Mouse (Mus musculus) c-Kit-positive CD71-positive TER-119-negative erythroid progenitor cells, embryonic 14.5 days (primary cell): ENCODE data around the gene Abt1.

ENCODE experiments used
- DNase-seq: peaks from one replicate; pipeline ENCODE4 v3.0.0-alpha.2; 2013; ENCODE audit warnings: low read depth

The Abt1 gene

GRCm38 (mm10) chr13:23423286-23424051, at the start of gene Abt1:
Abt1 (minus strand) TSS chr13:23423866.
- DNase-seq = peak; percentile 94

GRCm38 (mm10) chr13:23466911-23467310, 43.2 kb upstream of the Abt1 start:
- peak; percentile 91 for DNase-seq

GRCm38 (mm10) chr13:23466306-23466705, 42.6 kb upstream of the Abt1 start:
- no peak for DNase-seq

- DNase-seq = peak; percentile 58
These were observed 42.0 kb upstream of the Abt1 start, which contains the start of gene Btn1a1 for GRCm38 (mm10) chr13:23465600-23466109. Btn1a1 (minus strand) TSS chr13:23465901.

GRCm38 (mm10) chr13:23464841-23465366, 41.2 kb upstream of the Abt1 start:
- DNase-seq = no peak

- no peak for DNase-seq
These were observed 40.6 kb upstream of the Abt1 start for GRCm38 (mm10) chr13:23464224-23464637.

GRCm38 (mm10) chr13:23463381-23464223, 39.9 kb upstream of the Abt1 start:
- DNase-seq = peak; percentile 85

GRCm38 (mm10) chr13:23462669-23463068, 39.0 kb upstream of the Abt1 start:
- DNase-seq = no peak

- DNase-seq = no peak
These were observed 38.4 kb upstream of the Abt1 start for GRCm38 (mm10) chr13:23462063-23462462.

GRCm38 (mm10) chr13:23459264-23459846, 35.7 kb upstream of the Abt1 start:
- DNase-seq = peak; percentile 77

GRCm38 (mm10) chr13:23453926-23454325, 30.3 kb upstream of the Abt1 start:
- DNase-seq = no peak

GRCm38 (mm10) chr13:23453362-23453862, 29.7 kb upstream of the Abt1 start:
- DNase-seq = no peak

GRCm38 (mm10) chr13:23450398-23450797, 26.7 kb upstream of the Abt1 start:
- peak; percentile 92 for DNase-seq

GRCm38 (mm10) chr13:23449235-23450095, 25.8 kb upstream of the Abt1 start:
- DNase-seq = no peak

- DNase-seq = no peak
These were observed 25.1 kb upstream of the Abt1 start for GRCm38 (mm10) chr13:23448758-23449157.

- DNase-seq = no peak
These were observed 22.9 kb upstream of the Abt1 start for GRCm38 (mm10) chr13:23446498-23446952.

GRCm38 (mm10) chr13:23445561-23446320, 22.1 kb upstream of the Abt1 start:
- DNase-seq = no peak

- no peak for DNase-seq
These were observed 21.5 kb upstream of the Abt1 start for GRCm38 (mm10) chr13:23445156-23445555.

- DNase-seq = no peak
These were observed 20.8 kb upstream of the Abt1 start for GRCm38 (mm10) chr13:23444451-23444850.

- DNase-seq = no peak
These were observed 16.2 kb upstream of the Abt1 start for GRCm38 (mm10) chr13:23439901-23440300.
